7 mouse cellular contexts compared by ENCODE assay signal in genomic region chr7:98523070-98523812, GRCm38 (mm10). TPM values are rescaled to one million over a fixed set of nuclear protein-coding genes. Genes with fewer than 3 reads are reported as not detected.
A peak's percentile ranks its signal among the peaks of the same experiment; 100 is the strongest.
DNase-seq lines count a peak whose midpoint lies in the region; ATAC-seq and TF ChIP-seq lines count a peak whose summit lies in the region.

No protein-coding gene starts in this region.

- ATAC-seq in activated CD4-positive, CD25-positive, alpha-beta regulatory T cell, adult 4 months: peak; percentile 29
- ATAC-seq in common myeloid progenitor, adult 5-6 weeks (replicated peaks; ENCODE audit: low read depth, poor library complexity, severe bottlenecking): peak; percentile 12; the same call in 1 of the 2 replicates
- ATAC-seq in heart, postnatal 0 days (ENCODE audit: insufficient read depth, low read depth): peak; percentile 56

- H3K9me3 ChIP-seq in heart, postnatal 0 days (replicated peaks; ENCODE audit: control insufficient read depth, low read length): no peaks in the 10 kb centered on the region

- no peaks in the 10 kb centered on the region for H3K27me3 ChIP-seq in heart, postnatal 0 days (ENCODE audit: control insufficient read depth, insufficient read depth, low read length)
- H3K27me3 ChIP-seq in thymus, adult 2 months (ENCODE audit: control insufficient read depth, insufficient read depth, low read length): no peaks in the 10 kb centered on the region

- TF ChIP-seq CTCF in heart, postnatal 0 days (IDR thresholded peaks at IDR 0.05; ENCODE audit: low read depth): no peak
- TF ChIP-seq CTCF in thymus, adult 2 months (IDR thresholded peaks at IDR 0.05; ENCODE audit: borderline replicate concordance, control insufficient read depth, extremely low read depth, insufficient read depth, low read length, poor library complexity): no peak

- no peak for TF ChIP-seq POLR2A in thymus, adult 2 months (IDR thresholded peaks at IDR 0.05; ENCODE audit: control insufficient read depth, extremely low read depth, insufficient read depth, low read length, poor library complexity)

- H3K4me1 ChIP-seq in heart, postnatal 0 days (ENCODE audit: control insufficient read depth, insufficient read depth): peaks cover 34% of the 10 kb centered on the region
- H3K4me1 ChIP-seq in thymus, adult 2 months (replicated peaks; ENCODE audit: control insufficient read depth, insufficient read depth, low read length): peaks cover 40% of the 10 kb centered on the region

- no peak for TF ChIP-seq EP300 in heart, postnatal 0 days (IDR thresholded peaks at IDR 0.05; ENCODE audit: low read depth)

- DNase-seq in heart, postnatal 0 days (ENCODE audit: low spot score): no peak
- peak; percentile 63 to 85 for DNase-seq in kidney, postnatal 25 days
- DNase-seq in thymus, adult 2 months: peak; percentile 51
- DNase-seq in right cerebral cortex, adult 2 months (ENCODE audit: low spot score in 2 of 2): no peak
- DNase-seq in embryo, embryonic 11 days: no peak

- H3K4me2 ChIP-seq in heart, postnatal 0 days (ENCODE audit: low read depth, low read length): no peak overlapping the region; the same call in 1 of the 2 replicates

- no peaks in the 10 kb centered on the region for H3K36me3 ChIP-seq in heart, postnatal 0 days (replicated peaks; ENCODE audit: control insufficient read depth, insufficient read depth, low read length)
- H3K36me3 ChIP-seq in thymus, adult 2 months (ENCODE audit: control insufficient read depth, insufficient read depth, low read length): no peaks in the 10 kb centered on the region

- peak overlapping the region; percentile 71 for H3K27ac ChIP-seq in heart, postnatal 0 days (ENCODE audit: low read depth)
- peak overlapping the region; percentile 49; the same call in 1 of the 2 replicates for H3K27ac ChIP-seq in thymus, adult 2 months (ENCODE audit: control insufficient read depth, insufficient read depth, low read length)

- no peak overlapping the region; the same call in 1 of the 2 replicates for H3K9ac ChIP-seq in heart, postnatal 0 days (replicated peaks; ENCODE audit: low read depth, low read length)

- 53% methylated on average over 8 of the region's 8 CpGs for WGBS in heart, postnatal 0 days
- WGBS in thymus, adult 2 months: 38% methylated on average over 8 of the region's 8 CpGs

- H3K4me3 ChIP-seq in heart, postnatal 0 days (ENCODE audit: low read depth, low read length): no peak overlapping the region
- H3K4me3 ChIP-seq in thymus, adult 2 months (ENCODE audit: control insufficient read depth, insufficient read depth, low read length): no peak overlapping the region

RNA-seq across cellular contexts. Expression of gene Lrrc32, which starts 34.2 kb away (rescaled TPM):
- polyA plus RNA-seq in activated CD4-positive, CD25-positive, alpha-beta regulatory T cell, adult 4 months (2017; shearing (Covaris generic)): 10 to 100 TPM; 57.2 to 89.2 TPM
- not detected in 2 replicates for total RNA-seq in common myeloid progenitor, adult 5-6 weeks (2017)
- total RNA-seq in heart, postnatal 0 days (2014; rRNA removed; ENCODE audit: low replicate concordance): 10.3 and 11.4 TPM in 2 replicates
- polyA plus RNA-seq in heart, postnatal 0 days (2015; fragmentation: Nextera tagmentation; extraction: Ambion mirVana): 4.6 and 5.7 TPM in 2 replicates
- 6.2 and 7.2 TPM in 2 replicates for polyA plus RNA-seq in thymus, adult 2 months (2012; rRNA removed)

Comparison
In these comparisons a context has a peak if more than half of its experiments do, and no peak if none do; other contexts are left out.
1. DNase-seq: peak in kidney, postnatal 25 days (2 of 2) and thymus, adult 2 months (single experiment); none in heart, postnatal 0 days (single experiment), right cerebral cortex, adult 2 months (0 of 2) and embryo, embryonic 11 days (single experiment).
2. Peak in every context shown above with its lines, with median percentiles within 50 percentile points of each other: ATAC-seq.